Mouse (Mus musculus) liver, embryonic 16.5 days (tissue): Measurements from ENCODE around the gene Celf2. TPM values are rescaled to one million over a fixed set of nuclear protein-coding genes. Genes with fewer than 3 reads are reported as not detected.

Experiments
- ATAC-seq: fragments of 200-750 bp; cut with Nextera tagmentation; 2 replicates; pipeline ENCODE4 v1.8.0; 2017; ENCODE audit warnings: low read depth, mild to moderate bottlenecking, moderate number of reproducible peaks, moderate library complexity
- H3K27ac ChIP-seq: fragments of 300-500 bp; sonication (generic); 2 replicates; pipeline ENCODE4 v1.5.1; 2014; ENCODE audit warnings: mild to moderate bottlenecking, low read length
- H3K27me3 ChIP-seq: fragments of 300-500 bp; sonication (generic); 2 replicates; pipeline ENCODE4 v1.6.1; 2014; ENCODE audit warnings: low read depth, low read length, mixed read lengths; ENCODE audit not compliant: control insufficient read depth, insufficient read depth
- H3K36me3 ChIP-seq: fragments of 300-500 bp; sonication (generic); 2 replicates; pipeline ENCODE4 v1.6.1; 2014; ENCODE audit warnings: mild to moderate bottlenecking; ENCODE audit not compliant: control insufficient read depth, insufficient read depth
- H3K4me1 ChIP-seq: fragments of 300-500 bp; sonication (generic); 2 replicates; pipeline ENCODE4 v1.6.1; 2014; ENCODE audit warnings: low read depth, low read length, mixed read lengths; ENCODE audit not compliant: control insufficient read depth
- H3K4me2 ChIP-seq: fragments of 300-500 bp; sonication (generic); 2 replicates; pipeline ENCODE4 v1.6.1; 2014; ENCODE audit warnings: low read depth, low read length, mixed read lengths
- H3K4me3 ChIP-seq: fragments of 300-500 bp; sonication (generic); 2 replicates; pipeline ENCODE4 v1.5.1; 2014; ENCODE audit warnings: low read depth, mild to moderate bottlenecking, low read length
- H3K9ac ChIP-seq: fragments of 300-500 bp; sonication (generic); 2 replicates; pipeline ENCODE4 v1.6.1; 2014; ENCODE audit warnings: low read depth, low read length
- H3K9me3 ChIP-seq: fragments of 300-500 bp; sonication (generic); replicated peaks from 2 replicates; pipeline ENCODE4 v1.6.1; 2016; ENCODE audit warnings: low read length; ENCODE audit not compliant: control insufficient read depth
- WGBS: fragments of 180-500 bp; shearing (Covaris S2); extraction: QIAGEN DNeasy Blood & Tissue Kit; methylation state at CpG from one replicate; pipeline ENCODE4 v1.1.7; 2014; ENCODE audit not compliant: insufficient replicate concordance; 5-methylcytosine and 5-hydroxymethylcytosine counted together
- polyA plus RNA-seq: library from polyadenylated mRNA; unstranded; fragments of >200 nt; fragmentation: Nextera tagmentation; extraction: Ambion mirVana; gene quantifications from 2 replicates; pipeline ENCODE4 v1.2.1, GENCODE M21; 2015

The Celf2 gene
- polyA plus RNA-seq, 1 experiment from 2014 or later = 10.0 TPM

DNA sequence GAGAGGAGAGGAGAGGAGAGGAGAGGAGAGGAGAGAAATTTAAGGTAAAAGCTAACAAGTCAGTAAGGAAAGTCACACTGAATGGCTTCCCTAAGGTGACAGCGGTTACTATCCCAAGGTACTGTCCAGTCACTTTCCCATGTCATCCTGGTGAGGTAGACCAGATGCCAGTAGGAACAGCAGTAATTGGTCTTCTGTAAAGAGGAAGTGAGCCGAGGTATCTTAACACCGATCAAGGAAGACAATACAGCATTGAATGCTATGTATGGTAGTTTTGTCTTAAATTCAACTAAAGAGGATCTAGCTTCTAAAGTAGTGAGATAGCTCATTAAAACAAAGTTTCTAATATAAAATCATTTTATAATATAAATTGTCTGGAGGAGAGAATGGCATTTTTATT, 835.0 kb downstream of the Celf2 start:
- Histone ChIP-seq H3K4me2 (no peak overlapping the region), H3K4me1 (no peaks in the 10 kb centered on the region), H3K9me3 (no peaks in the 10 kb centered on the region), H3K27ac (no peak overlapping the region), H3K9ac (no peak overlapping the region), H3K27me3 (no peaks in the 10 kb centered on the region), H3K36me3 (no peaks in the 10 kb centered on the region), H3K4me3 (no peak overlapping the region)
- ATAC-seq = no peak
- WGBS = 54% methylated on average over 3 of the region's 3 CpGs

DNA sequence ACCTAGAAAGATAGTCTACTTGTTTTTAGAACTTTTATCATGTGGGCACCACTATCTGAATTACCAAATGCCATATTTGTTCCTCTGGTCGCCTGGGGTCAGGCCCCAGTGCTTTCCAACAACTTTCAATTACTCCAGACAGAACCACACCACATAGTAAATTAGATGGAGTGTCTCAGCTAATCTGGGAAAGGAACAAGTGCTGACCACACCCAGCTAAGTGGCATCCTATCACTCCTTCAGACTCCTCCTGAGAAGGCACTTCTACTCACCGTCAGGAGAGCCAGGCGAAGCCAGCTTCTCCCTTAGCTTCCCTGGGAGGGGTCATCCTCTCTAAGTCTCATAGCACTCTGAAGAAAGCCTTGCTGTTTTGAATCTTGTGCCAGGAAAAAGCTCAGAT, 835.9 kb downstream of the Celf2 start:
- Histone ChIP-seq H3K36me3 (no peaks in the 10 kb centered on the region), H3K4me3 (no peak overlapping the region), H3K27ac (no peak overlapping the region), H3K4me1 (no peaks in the 10 kb centered on the region), H3K27me3 (no peaks in the 10 kb centered on the region), H3K9me3 (no peaks in the 10 kb centered on the region), H3K4me2 (no peak overlapping the region), H3K9ac (no peak overlapping the region)
- no peak for ATAC-seq
- whole genome bisulfite sequencing = 36% methylated on average over 3 of the region's 3 CpGs

DNA sequence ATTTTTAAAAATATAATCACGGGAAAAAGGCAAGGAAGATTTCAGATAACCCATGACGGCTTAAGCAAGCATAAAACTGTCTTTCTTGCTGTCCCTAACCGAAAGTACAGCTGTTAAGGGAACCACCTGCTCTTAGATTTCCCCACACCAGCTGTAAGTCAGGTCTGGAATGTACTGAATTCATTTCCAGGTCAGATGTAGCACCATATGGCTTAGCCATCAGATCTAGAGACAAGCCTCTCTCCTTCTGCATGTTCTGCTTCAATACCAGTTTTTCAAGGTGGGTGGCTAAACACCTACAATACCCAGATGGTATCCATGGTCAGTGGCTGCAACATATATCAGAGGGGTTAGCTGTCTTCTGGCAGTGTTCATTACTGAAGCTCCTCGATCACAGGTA, 841.8 kb downstream of the Celf2 start:
- Histone ChIP-seq H3K27me3 (no peaks in the 10 kb centered on the region), H3K36me3 (no peaks in the 10 kb centered on the region), H3K4me2 (no peak overlapping the region), H3K9me3 (no peaks in the 10 kb centered on the region), H3K4me3 (no peak overlapping the region), H3K4me1 (no peaks in the 10 kb centered on the region), H3K27ac (no peak overlapping the region), H3K9ac (no peak overlapping the region)
- 54% methylated on average over 4 of the region's 4 CpGs for WGBS
- no peak for ATAC-seq

DNA sequence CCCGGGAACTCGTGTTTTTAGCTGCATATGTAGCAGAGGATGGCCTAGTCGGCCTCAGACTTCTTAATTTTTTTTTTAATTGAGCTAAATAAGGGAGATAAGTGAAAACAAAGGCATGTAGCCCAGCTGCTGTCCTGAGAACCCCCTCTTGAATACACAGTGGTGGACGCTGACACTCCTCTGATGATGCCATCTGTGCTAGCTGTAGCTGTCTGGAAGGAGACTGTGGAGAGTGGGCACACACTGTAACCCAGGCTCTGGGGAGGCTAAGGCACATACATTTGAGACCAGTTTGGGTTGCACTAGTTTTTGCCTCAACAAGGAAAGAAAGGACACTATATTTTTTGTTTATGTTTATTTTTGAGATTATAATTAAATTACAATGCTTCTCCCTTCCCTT, 849.5 kb downstream of the Celf2 start:
- Histone ChIP-seq H3K4me3 (no peak overlapping the region), H3K4me1 (no peaks in the 10 kb centered on the region), H3K36me3 (no peaks in the 10 kb centered on the region), H3K4me2 (no peak overlapping the region), H3K27ac (no peak overlapping the region), H3K9ac (no peak overlapping the region), H3K27me3 (no peaks in the 10 kb centered on the region), H3K9me3 (no peaks in the 10 kb centered on the region)
- WGBS = 51% methylated on average over 4 of the region's 4 CpGs
- ATAC-seq = no peak

DNA sequence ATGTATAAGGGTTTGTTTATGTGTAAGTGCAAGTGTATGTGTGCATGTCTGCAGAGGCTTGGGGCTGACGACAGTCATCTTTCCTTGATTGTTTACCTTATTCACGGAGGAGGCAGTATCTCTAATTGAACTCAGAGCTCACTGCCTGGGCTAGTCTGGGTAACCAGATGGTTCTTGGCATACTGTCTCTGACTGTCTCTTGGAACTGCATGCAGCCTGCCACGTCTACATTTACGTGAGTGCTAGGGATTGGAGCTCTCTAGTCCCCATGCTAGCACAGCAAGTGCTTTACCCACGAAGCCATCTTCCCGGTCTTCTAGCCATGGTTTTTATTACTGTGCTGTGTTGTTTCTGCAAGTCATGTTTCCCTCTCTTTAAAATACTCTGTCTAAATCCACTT, 855.6 kb downstream of the Celf2 start:
- H3K4me1 ChIP-seq = no peaks in the 10 kb centered on the region
- 58% methylated on average over 6 of the region's 6 CpGs for WGBS
- H3K4me3 ChIP-seq = no peak overlapping the region
- ATAC-seq = no peak
- H3K9me3 ChIP-seq = no peaks in the 10 kb centered on the region
- H3K36me3 ChIP-seq = no peaks in the 10 kb centered on the region
- H3K27me3 ChIP-seq = no peaks in the 10 kb centered on the region
- H3K27ac ChIP-seq = no peak overlapping the region
- no peak overlapping the region for H3K9ac ChIP-seq
- no peak overlapping the region for H3K4me2 ChIP-seq

DNA sequence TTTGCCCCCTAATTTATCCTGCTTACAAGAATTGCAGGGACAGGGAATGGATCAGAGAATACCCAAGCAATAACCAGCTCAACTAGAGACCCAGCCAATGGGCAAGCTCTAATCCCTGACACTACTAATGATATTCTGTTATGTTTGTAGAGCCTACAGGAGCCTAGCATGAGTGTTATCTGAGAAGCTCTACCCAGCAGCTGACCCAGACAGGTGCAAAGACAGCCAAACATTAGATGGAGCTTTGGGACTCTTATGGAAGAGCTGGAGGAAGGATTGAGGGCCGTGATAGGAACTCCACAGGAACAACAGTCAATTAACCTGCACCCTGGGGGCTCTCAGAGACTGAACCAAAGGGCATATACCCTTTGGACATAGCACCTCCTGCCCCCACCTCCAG, 857.7 kb downstream of the Celf2 start:
- Histone ChIP-seq H3K4me3 (no peak overlapping the region), H3K9me3 (no peaks in the 10 kb centered on the region), H3K9ac (no peak overlapping the region), H3K36me3 (no peaks in the 10 kb centered on the region), H3K4me2 (no peak overlapping the region), H3K27me3 (no peaks in the 10 kb centered on the region), H3K4me1 (no peaks in the 10 kb centered on the region), H3K27ac (no peak overlapping the region)
- 50% methylated on average over 1 of the region's 1 CpGs for WGBS
- ATAC-seq = no peak

DNA sequence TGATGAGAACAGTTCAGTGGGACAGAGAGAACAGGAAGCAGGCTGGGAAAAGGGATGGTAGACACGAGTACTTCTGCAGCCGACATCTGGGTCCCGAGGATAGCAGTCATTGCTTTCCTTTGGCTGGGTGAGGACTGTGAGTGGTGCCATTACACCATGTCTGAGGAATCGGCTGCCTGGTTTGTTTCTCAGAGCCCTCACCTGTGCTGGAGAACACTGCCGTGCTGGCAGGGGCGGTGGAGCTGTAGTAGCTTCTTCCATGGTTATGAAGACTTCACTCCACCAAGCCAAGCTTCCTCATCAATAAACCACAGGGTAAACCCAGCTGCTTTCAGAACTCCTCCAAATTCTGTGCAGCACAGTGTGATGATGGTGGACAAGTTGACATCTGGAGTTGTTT, 860.5 kb downstream of the Celf2 start:
- H3K4me2 ChIP-seq = no peak overlapping the region
- H3K9me3 ChIP-seq = no peaks in the 10 kb centered on the region
- no peak for ATAC-seq
- H3K27me3 ChIP-seq = no peaks in the 10 kb centered on the region
- H3K4me1 ChIP-seq = no peaks in the 10 kb centered on the region
- no peak overlapping the region for H3K4me3 ChIP-seq
- H3K27ac ChIP-seq = no peak overlapping the region
- H3K36me3 ChIP-seq = no peaks in the 10 kb centered on the region
- no peak overlapping the region for H3K9ac ChIP-seq
- 71% methylated on average over 6 of the region's 6 CpGs for WGBS

DNA sequence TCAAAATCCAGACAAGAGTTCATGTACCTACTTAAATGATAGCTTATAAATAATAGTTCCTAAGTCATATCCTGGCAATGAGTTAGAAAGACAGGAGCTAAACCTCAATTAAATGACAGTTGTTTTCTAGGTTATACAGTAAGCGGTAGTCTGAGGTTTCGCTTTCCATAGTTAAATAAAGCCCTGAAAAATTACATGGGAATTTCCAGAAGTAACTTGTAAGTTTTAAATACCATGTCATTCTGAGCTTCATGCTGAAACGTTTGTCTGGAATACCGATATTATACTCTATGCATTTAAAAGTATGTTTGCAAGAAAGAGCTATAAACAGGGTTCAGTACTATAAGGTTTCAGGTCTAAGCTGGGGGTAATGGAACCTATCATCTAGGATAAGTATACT, 862.3 kb downstream of the Celf2 start:
- no peaks in the 10 kb centered on the region for H3K9me3 ChIP-seq
- no peaks in the 10 kb centered on the region for H3K27me3 ChIP-seq
- no peaks in the 10 kb centered on the region for H3K4me1 ChIP-seq
- H3K4me3 ChIP-seq = no peak overlapping the region
- H3K36me3 ChIP-seq = no peaks in the 10 kb centered on the region
- no peak for ATAC-seq
- WGBS = 78% methylated on average over 4 of the region's 4 CpGs
- H3K9ac ChIP-seq = no peak overlapping the region
- no peak overlapping the region for H3K4me2 ChIP-seq
- no peak overlapping the region for H3K27ac ChIP-seq

DNA sequence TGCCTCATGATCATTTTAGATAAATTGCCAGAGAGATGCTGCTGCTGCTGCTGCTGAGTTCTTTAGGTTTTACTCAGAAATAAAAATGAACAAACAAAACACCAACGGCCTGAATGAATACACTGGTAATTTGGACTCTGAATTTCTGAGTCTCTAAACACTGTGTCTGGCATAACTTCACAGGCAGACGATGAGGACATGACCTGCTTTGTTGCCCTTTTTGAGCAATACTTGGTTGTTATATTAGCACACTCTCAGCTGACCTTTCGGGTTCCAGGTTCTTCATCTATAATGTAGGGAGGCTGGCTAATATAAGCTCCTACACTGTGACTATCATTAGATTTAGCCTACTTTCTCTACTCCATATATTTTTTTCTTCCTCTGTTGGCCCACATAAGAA, 863.0 kb downstream of the Celf2 start:
- WGBS = 45% methylated on average over 3 of the region's 3 CpGs
- no peaks in the 10 kb centered on the region for H3K9me3 ChIP-seq
- H3K27me3 ChIP-seq = no peaks in the 10 kb centered on the region
- H3K9ac ChIP-seq = no peak overlapping the region
- H3K4me3 ChIP-seq = no peak overlapping the region
- H3K4me2 ChIP-seq = no peak overlapping the region
- no peaks in the 10 kb centered on the region for H3K4me1 ChIP-seq
- H3K36me3 ChIP-seq = no peaks in the 10 kb centered on the region
- no peak overlapping the region for H3K27ac ChIP-seq
- ATAC-seq = no peak
